Comparison of ENCODE assay signal across 8 mouse cellular contexts in genomic region chr16:66013608-66014007, GRCm38 (mm10).
DNase-seq lines count a peak whose midpoint lies in the region; ATAC-seq and TF ChIP-seq lines count a peak whose summit lies in the region.
"Had no signal": no experiment of that assay in that cellular context is flagged by ENCODE, and none has a peak within 500 bp of the region (broad histone marks: within the 10 kb centered on the region; RNA-seq: fewer than 3 reads in every experiment).

No protein-coding gene starts in this region.

- DNase-seq in left cerebral cortex, adult 2 months (ENCODE audit: extremely low spot score in 1 of 2, low spot score in 2 of 2), result no peak
- DNase-seq in left cerebral cortex, postnatal 36 days (ENCODE audit: low spot score in 2 of 2), result no peak
- peak; percentile 72 for DNase-seq in NIH3T3 (ENCODE audit: low read depth)
- DNase-seq in embryo, embryonic 11 days, result peak; percentile 59
- DNase-seq in midbrain, embryonic 14.5 days, result peak; percentile 82
- DNase-seq in layer of hippocampus, adult 8-10 months (ENCODE audit: low spot score in 2 of 2), result no peak

- H3K4me3 ChIP-seq in left cerebral cortex, adult 2 months, result no peak overlapping the region
- H3K4me3 ChIP-seq in midbrain, embryonic 14.5 days (replicated peaks; ENCODE audit: low read depth, low read length), result no peak overlapping the region
- H3K4me3 ChIP-seq: heart, embryonic 12.5 days had no signal

- WGBS in midbrain, embryonic 14.5 days, result 18% methylated on average over 2 of the region's 2 CpGs

- no peak for ATAC-seq in midbrain, embryonic 14.5 days (ENCODE audit: low FRiP score, low TSS enrichment)
- ATAC-seq in monocyte, adult 5-6 weeks (replicated peaks; ENCODE audit: insufficient number of reproducible peaks, low FRiP score, low TSS enrichment, poor library complexity, severe bottlenecking), result no peak

- H3K9ac ChIP-seq in midbrain, embryonic 14.5 days (replicated peaks; ENCODE audit: low read length), result no peak overlapping the region
- H3K9ac ChIP-seq: heart, embryonic 12.5 days had no signal

- H3K4me1 ChIP-seq in midbrain, embryonic 14.5 days (ENCODE audit: control insufficient read depth, insufficient read depth, low read length), result no peaks in the 10 kb centered on the region
- H3K4me1 ChIP-seq: heart, embryonic 12.5 days had no signal

- peak; percentile 61 for TF ChIP-seq CTCF in left cerebral cortex, adult 2 months (IDR thresholded peaks at IDR 0.05)

- H3K27ac ChIP-seq in left cerebral cortex, adult 2 months, result no peak overlapping the region
- no peak overlapping the region for H3K27ac ChIP-seq in midbrain, embryonic 14.5 days (replicated peaks; ENCODE audit: low read depth, low read length)

- H3K9me3 ChIP-seq in midbrain, embryonic 14.5 days (ENCODE audit: control insufficient read depth, low read length), result no peaks in the 10 kb centered on the region
- H3K9me3 ChIP-seq: heart, embryonic 12.5 days had no signal

- H3K27me3 ChIP-seq in midbrain, embryonic 14.5 days (ENCODE audit: control insufficient read depth, insufficient read depth, low read length), result no peaks in the 10 kb centered on the region
- H3K27me3 ChIP-seq: heart, embryonic 12.5 days had no signal

- intact Hi-C loops in left cerebral cortex, adult 2 months (cut with DNase I), result loop anchor here (1.0 to 5.0 kb wide), 3 partner anchors 226 to 384 kb away; no protein-coding TSS in a partner anchor
- intact Hi-C loops in left cerebral cortex, postnatal 36 days (cut with DNase I), result loop anchor here (10.0 kb wide), 2 partner anchors 1109 to 1259 kb away; no protein-coding TSS in a partner anchor

- no peak overlapping the region for H3K4me2 ChIP-seq in midbrain, embryonic 14.5 days (ENCODE audit: low read length)
- H3K4me2 ChIP-seq: heart, embryonic 12.5 days had no signal

- H3K36me3 ChIP-seq in midbrain, embryonic 14.5 days (ENCODE audit: control insufficient read depth, insufficient read depth, low read length), result no peaks in the 10 kb centered on the region
- H3K36me3 ChIP-seq: heart, embryonic 12.5 days had no signal

Comparison
In these comparisons a context has a peak if more than half of its experiments do, and no peak if none do; other contexts are left out.
1. DNase-seq: peak in NIH3T3 (single experiment), embryo, embryonic 11 days (single experiment) and midbrain, embryonic 14.5 days (single experiment); none in left cerebral cortex, adult 2 months (0 of 2), left cerebral cortex, postnatal 36 days (0 of 2) and layer of hippocampus, adult 8-10 months (0 of 2).